Mouse (Mus musculus): ENCODE data around the gene Neil1.

DNA sequence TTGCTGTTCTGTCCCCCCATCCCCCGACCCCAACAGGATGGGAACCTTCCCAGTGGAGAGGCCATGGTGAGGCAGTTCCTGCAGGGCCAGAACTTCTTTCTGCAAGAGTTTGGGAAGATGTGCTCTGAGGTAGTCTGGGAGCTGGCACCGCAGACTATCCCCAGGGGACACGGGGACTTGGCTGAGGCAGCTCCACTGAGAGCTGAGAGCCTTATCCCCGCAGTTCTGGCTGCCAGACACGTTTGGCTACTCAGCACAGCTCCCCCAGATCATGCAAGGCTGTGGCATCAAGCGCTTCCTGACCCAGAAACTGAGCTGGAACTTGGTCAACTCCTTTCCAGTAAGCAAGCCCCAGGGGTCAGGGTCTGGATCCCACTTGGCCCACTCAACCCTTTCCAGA, 10.9 kb downstream of the Neil1 start:
- TF ChIP-seq CTCF (IDR thresholded peaks at IDR 0.05; ENCODE audit: insufficient read depth, low read length) (no peak), POLR2A (IDR thresholded peaks at IDR 0.05; ENCODE audit: borderline replicate concordance, extremely low read depth, low read depth, low read length) (no peak)

Data from lung, adult 2 months (tissue).